Mouse (Mus musculus): ENCODE measurements around the gene Ifi205. TPM values are rescaled to one million over a fixed set of nuclear protein-coding genes. Genes with fewer than 3 reads are reported as not detected.
"Not testable (repeated sequence)": the region's sequence is repeated elsewhere in the genome, so short reads cannot be mapped to it uniquely, and the experiment has no call there.

Gene Ifi205
- polyA plus RNA-seq (2012; rRNA removed): 0.11 and 0.14 TPM in 2 replicates

DNA sequence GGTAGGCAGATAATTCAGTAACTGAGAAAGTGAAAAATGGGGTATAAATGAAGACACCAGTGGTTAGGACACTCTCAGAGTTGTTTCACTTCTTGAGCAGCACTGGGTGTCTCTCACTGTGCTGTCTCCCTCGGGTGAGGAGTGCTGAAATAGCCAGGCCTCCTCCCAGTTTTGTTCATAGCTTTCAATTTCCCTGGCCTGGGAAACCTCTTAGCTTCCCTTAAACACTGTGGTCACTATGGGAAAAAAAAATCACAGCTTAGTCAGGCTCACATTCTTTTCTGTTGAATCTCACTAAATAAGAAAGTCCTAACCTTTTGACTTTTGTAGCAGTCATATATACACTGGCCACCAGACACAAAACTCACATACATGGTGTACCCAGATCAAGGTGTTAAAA, at the start of gene Ifi205:
Ifi205 (minus strand) TSS at position 113 of the 400 bp plus-strand sequence.
- H3K27me3 ChIP-seq (ENCODE audit: control insufficient read depth, insufficient read depth, low read length): no peaks in the 10 kb centered on the region
- no peak within 1 kb of the TSS for H3K27ac ChIP-seq (ENCODE audit: control insufficient read depth, insufficient read depth, low read depth, low read length)
- TF ChIP-seq POLR2A (IDR thresholded peaks at IDR 0.05; ENCODE audit: control insufficient read depth, low read depth, low read length) (no peak), CTCF (IDR thresholded peaks at IDR 0.05; ENCODE audit: control insufficient read depth, insufficient read depth, insufficient replicate concordance, low read depth, low read length) (no peak)
- H3K4me3 ChIP-seq (ENCODE audit: control insufficient read depth, low read depth, low read length): no peak within 1 kb of the TSS
- no peaks in the 10 kb centered on the region for H3K36me3 ChIP-seq (ENCODE audit: control insufficient read depth, insufficient read depth, low read length)
- H3K4me1 ChIP-seq (ENCODE audit: control insufficient read depth, insufficient read depth, low read length): no peaks in the 10 kb centered on the region

GRCm38 (mm10) chr1:174066305-174066704, 34.7 kb upstream of the Ifi205 start, which contains the start of gene Olfr430:
TSS of gene Olfr430 (plus strand) at chr1:174066605.
- TF ChIP-seq POLR2A (IDR thresholded peaks at IDR 0.05; ENCODE audit: control insufficient read depth, low read depth, low read length) (no peak), CTCF (IDR thresholded peaks at IDR 0.05; ENCODE audit: control insufficient read depth, insufficient read depth, insufficient replicate concordance, low read depth, low read length) (no peak)
- H3K36me3 ChIP-seq (ENCODE audit: control insufficient read depth, insufficient read depth, low read length): no peaks in the 10 kb centered on the region
- H3K4me1 ChIP-seq (ENCODE audit: control insufficient read depth, insufficient read depth, low read length): no peaks in the 10 kb centered on the region
- no peak within 1 kb of the TSS for H3K27ac ChIP-seq (ENCODE audit: control insufficient read depth, insufficient read depth, low read depth, low read length)
- no peaks in the 10 kb centered on the region for H3K27me3 ChIP-seq (ENCODE audit: control insufficient read depth, insufficient read depth, low read length)
- H3K4me3 ChIP-seq (ENCODE audit: control insufficient read depth, low read depth, low read length): no peak within 1 kb of the TSS

DNA sequence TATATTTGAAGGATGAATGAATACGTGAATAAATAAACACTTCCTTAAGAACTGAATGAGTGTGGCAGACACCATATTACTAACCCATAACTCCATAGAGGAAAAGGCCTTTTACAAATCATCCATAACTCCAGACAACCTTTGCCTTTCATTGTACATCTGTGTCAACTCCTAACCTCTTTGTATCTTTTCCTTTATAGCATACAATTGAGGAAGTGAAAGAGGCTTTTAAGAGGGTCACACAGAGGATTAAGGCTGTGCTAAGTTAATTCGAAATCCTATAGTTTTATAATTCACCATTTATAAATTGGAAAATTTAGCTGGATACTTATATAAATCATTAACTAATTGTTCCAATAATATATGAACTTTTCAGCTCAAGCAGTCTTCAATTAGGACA, 23.6 kb upstream of the Ifi205 start:
- TF ChIP-seq POLR2A (IDR thresholded peaks at IDR 0.05; ENCODE audit: control insufficient read depth, low read depth, low read length) (no peak), CTCF (IDR thresholded peaks at IDR 0.05; ENCODE audit: control insufficient read depth, insufficient read depth, insufficient replicate concordance, low read depth, low read length) (no peak)
- H3K4me3 ChIP-seq (ENCODE audit: control insufficient read depth, low read depth, low read length): no peak overlapping the region
- no peaks in the 10 kb centered on the region for H3K27me3 ChIP-seq (ENCODE audit: control insufficient read depth, insufficient read depth, low read length)
- no peak overlapping the region for H3K27ac ChIP-seq (ENCODE audit: control insufficient read depth, insufficient read depth, low read depth, low read length)
- H3K4me1 ChIP-seq (ENCODE audit: control insufficient read depth, insufficient read depth, low read length): no peaks in the 10 kb centered on the region
- no peaks in the 10 kb centered on the region for H3K36me3 ChIP-seq (ENCODE audit: control insufficient read depth, insufficient read depth, low read length)

GRCm38 (mm10) chr1:174052981-174053380, 21.4 kb upstream of the Ifi205 start:
- TF ChIP-seq CTCF (IDR thresholded peaks at IDR 0.05; ENCODE audit: control insufficient read depth, insufficient read depth, insufficient replicate concordance, low read depth, low read length): no peak
- no peak for TF ChIP-seq POLR2A (IDR thresholded peaks at IDR 0.05; ENCODE audit: control insufficient read depth, low read depth, low read length)
- no peak overlapping the region for H3K4me3 ChIP-seq (ENCODE audit: control insufficient read depth, low read depth, low read length)
- H3K27ac ChIP-seq (ENCODE audit: control insufficient read depth, insufficient read depth, low read depth, low read length): no peak overlapping the region

GRCm38 (mm10) chr1:174051931-174052536, 20.4 kb upstream of the Ifi205 start:
- TF ChIP-seq CTCF (IDR thresholded peaks at IDR 0.05; ENCODE audit: control insufficient read depth, insufficient read depth, insufficient replicate concordance, low read depth, low read length): no peak
- TF ChIP-seq POLR2A (IDR thresholded peaks at IDR 0.05; ENCODE audit: control insufficient read depth, low read depth, low read length): no peak
- no peak overlapping the region for H3K4me3 ChIP-seq (ENCODE audit: control insufficient read depth, low read depth, low read length)
- no peaks in the 10 kb centered on the region for H3K4me1 ChIP-seq (ENCODE audit: control insufficient read depth, insufficient read depth, low read length)

More at GRCm38 (mm10) chr1:174052981-174053380, 21.4 kb upstream of the Ifi205 start:
- Histone ChIP-seq H3K4me1 (ENCODE audit: control insufficient read depth, insufficient read depth, low read length) (no peaks in the 10 kb centered on the region), H3K27me3 (ENCODE audit: control insufficient read depth, insufficient read depth, low read length) (no peaks in the 10 kb centered on the region), H3K36me3 (ENCODE audit: control insufficient read depth, insufficient read depth, low read length) (no peaks in the 10 kb centered on the region)

DNA sequence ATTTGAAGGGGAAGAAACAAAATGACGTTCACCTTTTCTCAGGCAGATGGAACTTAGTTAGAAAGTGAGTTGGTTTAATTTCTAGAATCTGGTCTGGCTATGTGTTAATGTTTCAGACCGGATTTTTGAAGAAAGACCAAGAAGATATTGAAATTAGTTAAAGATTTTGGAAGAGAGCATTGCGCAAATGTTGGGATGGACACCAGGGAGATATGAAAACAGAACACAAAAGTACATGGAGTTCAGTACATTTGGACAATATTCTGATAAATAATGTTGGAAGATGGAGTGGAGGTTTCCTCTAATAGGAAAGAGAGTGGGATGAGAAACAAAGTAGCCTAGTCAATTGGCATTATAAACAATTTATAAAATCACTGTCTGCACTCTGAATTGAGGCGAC, 19.9 kb upstream of the Ifi205 start:
- TF ChIP-seq POLR2A (IDR thresholded peaks at IDR 0.05; ENCODE audit: control insufficient read depth, low read depth, low read length) (no peak), CTCF (IDR thresholded peaks at IDR 0.05; ENCODE audit: control insufficient read depth, insufficient read depth, insufficient replicate concordance, low read depth, low read length) (no peak)
- H3K36me3 ChIP-seq (ENCODE audit: control insufficient read depth, insufficient read depth, low read length): no peaks in the 10 kb centered on the region
- no peak overlapping the region for H3K4me3 ChIP-seq (ENCODE audit: control insufficient read depth, low read depth, low read length)
- H3K27me3 ChIP-seq (ENCODE audit: control insufficient read depth, insufficient read depth, low read length): no peaks in the 10 kb centered on the region
- H3K27ac ChIP-seq (ENCODE audit: control insufficient read depth, insufficient read depth, low read depth, low read length): peak overlapping the region; percentile 22; the same call in 1 of the 2 replicates
- no peaks in the 10 kb centered on the region for H3K4me1 ChIP-seq (ENCODE audit: control insufficient read depth, insufficient read depth, low read length)

More at GRCm38 (mm10) chr1:174051931-174052536, 20.4 kb upstream of the Ifi205 start:
- Histone ChIP-seq H3K27me3 (ENCODE audit: control insufficient read depth, insufficient read depth, low read length) (no peaks in the 10 kb centered on the region), H3K36me3 (ENCODE audit: control insufficient read depth, insufficient read depth, low read length) (no peaks in the 10 kb centered on the region), H3K27ac (ENCODE audit: control insufficient read depth, insufficient read depth, low read depth, low read length) (peak overlapping the region; percentile 22; the same call in 1 of the 2 replicates)

DNA sequence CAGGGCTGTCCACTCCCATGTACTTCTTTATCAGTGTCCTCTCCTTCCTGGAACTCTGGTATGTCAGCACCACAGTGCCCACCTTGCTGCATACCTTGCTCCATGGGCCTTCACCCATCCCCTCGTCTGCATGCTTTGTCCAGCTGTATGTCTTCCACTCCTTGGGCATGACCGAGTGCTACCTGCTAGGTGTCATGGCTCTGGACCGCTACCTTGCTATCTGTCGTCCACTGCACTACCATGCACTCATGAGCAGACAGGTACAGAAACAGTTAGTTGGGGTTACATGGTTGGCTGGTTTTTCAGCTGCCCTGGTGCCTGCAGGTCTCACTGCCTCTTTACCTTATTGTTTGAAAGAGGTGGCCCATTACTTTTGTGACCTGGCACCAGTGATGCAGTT, 18.9 kb upstream of the Ifi205 start:
- H3K4me1 ChIP-seq (ENCODE audit: control insufficient read depth, insufficient read depth, low read length): no peaks in the 10 kb centered on the region
- H3K27ac ChIP-seq (ENCODE audit: control insufficient read depth, insufficient read depth, low read depth, low read length): no peak overlapping the region
- no peaks in the 10 kb centered on the region for H3K36me3 ChIP-seq (ENCODE audit: control insufficient read depth, insufficient read depth, low read length)
- no peak for TF ChIP-seq CTCF (IDR thresholded peaks at IDR 0.05; ENCODE audit: control insufficient read depth, insufficient read depth, insufficient replicate concordance, low read depth, low read length)
- no peak for TF ChIP-seq POLR2A (IDR thresholded peaks at IDR 0.05; ENCODE audit: control insufficient read depth, low read depth, low read length)
- no peaks in the 10 kb centered on the region for H3K27me3 ChIP-seq (ENCODE audit: control insufficient read depth, insufficient read depth, low read length)
- no peak overlapping the region for H3K4me3 ChIP-seq (ENCODE audit: control insufficient read depth, low read depth, low read length)

GRCm38 (mm10) chr1:174049357-174049756, 17.7 kb upstream of the Ifi205 start:
- H3K4me3 ChIP-seq (ENCODE audit: control insufficient read depth, low read depth, low read length); H3K36me3 ChIP-seq (ENCODE audit: control insufficient read depth, insufficient read depth, low read length); H3K27me3 ChIP-seq (ENCODE audit: control insufficient read depth, insufficient read depth, low read length); H3K27ac ChIP-seq (ENCODE audit: control insufficient read depth, insufficient read depth, low read depth, low read length); H3K4me1 ChIP-seq (ENCODE audit: control insufficient read depth, insufficient read depth, low read length): not testable (repeated sequence)
